Mouse (Mus musculus) monocyte, adult 5-6 weeks (primary cell): ENCODE measurements around the gene Slc2a4. TPM values are rescaled to one million over a fixed set of nuclear protein-coding genes. Genes with fewer than 3 reads are reported as not detected.

ENCODE experiments used
- ATAC-seq: fragments of 153-309, 156-312 bp; replicated peaks from 2 replicates; pipeline ENCODE4 v1.8.0; 2017; ENCODE audit warnings: mild to moderate bottlenecking; ENCODE audit not compliant: low TSS enrichment, insufficient number of reproducible peaks, severe bottlenecking, poor library complexity, low FRiP score
- total RNA-seq: library from RNA; stranded (forward); fragments of 200-1000, 200-491, 200-594 nt; gene quantifications from 3 replicates; pipeline ENCODE4 v1.2.3, GENCODE M21; 2017

Gene Slc2a4
- total RNA-seq, 1 experiment from 2014 or later = not detected

DNA sequence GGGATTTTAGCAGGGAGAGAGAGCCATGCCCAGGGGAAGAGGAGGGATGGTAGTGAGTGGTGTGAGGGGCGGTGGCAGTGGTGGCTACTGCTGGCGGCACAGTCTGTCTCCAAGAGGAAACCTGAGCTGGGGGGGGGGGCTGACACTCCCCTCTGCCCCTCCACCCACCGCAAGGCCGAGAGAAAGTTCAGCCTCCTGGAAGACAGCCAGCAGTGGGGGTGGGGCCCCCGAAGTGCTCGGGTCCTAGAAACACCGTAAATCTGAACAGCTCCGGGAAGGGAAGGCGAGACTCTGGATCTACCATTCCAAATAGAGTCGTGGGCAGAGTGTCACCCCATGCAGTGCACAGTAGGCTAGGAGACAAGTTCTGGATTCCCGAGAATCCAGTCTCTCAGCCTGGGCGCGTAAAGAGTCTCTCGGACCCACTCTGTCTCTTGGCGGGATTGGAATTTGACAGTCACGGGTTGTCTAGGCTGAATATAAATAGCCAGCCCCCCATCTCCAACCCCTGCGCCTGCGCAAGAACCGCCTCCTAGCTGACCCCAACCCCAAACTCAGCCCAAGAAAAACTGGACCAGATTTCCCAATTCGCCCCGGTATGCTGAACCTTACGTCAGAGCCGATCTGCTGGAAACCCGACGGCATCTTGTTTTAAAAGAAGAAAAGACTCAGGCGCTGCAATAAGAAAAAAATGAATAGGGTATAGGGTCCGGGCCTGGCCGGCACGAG, 487 bp downstream of the Slc2a4 start:
- ATAC-seq = no peak

DNA sequence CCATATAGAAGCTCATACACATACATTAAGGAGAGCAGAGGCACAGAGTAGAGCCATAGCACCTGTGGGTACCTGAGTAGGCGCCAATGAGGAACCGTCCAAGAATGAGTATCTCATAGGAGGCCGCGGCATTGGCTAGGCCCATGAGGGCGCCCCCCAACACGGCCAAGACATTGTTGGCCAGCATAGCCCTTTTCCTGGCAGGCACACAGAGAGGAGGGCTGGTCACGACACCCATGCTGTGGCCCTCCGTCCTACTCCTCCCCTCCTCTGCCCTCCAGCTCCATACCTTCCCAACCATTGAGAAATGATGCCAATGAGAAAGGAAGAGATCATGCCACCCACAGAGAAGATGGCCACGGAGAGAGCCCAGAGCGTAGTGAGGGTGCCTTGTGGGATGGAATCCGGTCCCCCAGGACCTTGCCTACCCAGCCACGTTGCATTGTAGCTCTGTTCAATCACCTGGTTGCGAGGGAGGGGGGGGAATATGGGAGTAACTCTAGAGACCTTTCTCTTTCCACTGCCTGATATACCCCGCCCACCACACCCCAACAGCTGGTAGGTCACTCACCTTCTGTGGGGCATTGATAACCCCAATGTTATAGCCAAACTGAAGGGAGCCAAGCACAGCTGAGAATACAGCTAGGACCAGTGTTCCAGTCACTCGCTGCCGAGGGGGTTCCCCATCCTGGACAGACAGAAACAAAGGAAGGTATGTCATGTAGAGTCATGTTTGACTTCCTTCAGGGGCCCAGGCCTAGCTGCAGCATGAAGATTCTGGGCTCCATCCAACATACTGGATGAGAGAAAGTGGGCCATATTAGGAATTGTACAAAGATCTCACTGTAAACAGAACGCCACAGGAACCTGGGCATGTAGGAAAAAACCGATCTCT, 1.7 kb downstream of the Slc2a4 start:
- ATAC-seq = no peak

DNA sequence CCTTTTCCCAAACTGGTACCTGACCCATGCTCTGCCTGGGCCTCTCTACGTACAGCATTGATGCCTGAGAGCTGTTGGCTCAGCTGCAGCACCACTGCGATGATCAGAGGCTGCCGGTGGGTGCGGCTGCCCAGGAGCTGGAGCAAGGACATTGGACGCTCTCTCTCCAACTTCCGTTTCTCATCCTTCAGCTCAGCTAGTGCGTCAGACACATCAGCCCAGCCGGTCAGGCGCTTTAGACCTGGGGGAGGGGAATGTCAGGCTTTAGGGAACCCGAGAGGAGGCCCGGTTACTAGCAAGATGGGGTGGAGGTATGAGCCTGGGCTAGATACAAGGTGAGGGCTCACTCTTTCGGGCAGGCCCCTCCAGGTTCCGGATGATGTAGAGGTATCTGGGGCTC, 2.8 kb downstream of the Slc2a4 start:
- ATAC-seq = no peak

DNA sequence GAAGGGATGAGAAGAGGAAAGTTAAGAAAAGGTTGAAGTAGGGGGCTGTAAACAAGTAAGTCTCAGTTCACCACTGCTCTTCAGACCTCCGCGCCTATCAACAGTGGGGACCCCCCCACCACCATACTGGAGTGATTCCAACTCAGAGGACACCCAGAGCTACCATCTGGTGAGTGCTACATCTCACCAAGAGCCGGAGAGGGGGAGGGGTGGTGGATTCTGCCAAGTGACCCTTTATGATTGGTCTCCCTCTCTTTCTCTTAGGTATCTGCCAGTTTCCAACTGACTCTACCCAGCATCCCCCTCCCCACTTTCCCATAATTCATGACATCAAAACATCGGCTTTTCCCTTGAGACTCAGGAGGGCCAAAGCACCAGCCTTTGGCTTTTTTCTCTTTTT, 7.0 kb downstream of the Slc2a4 start:
- ATAC-seq = no peak

DNA sequence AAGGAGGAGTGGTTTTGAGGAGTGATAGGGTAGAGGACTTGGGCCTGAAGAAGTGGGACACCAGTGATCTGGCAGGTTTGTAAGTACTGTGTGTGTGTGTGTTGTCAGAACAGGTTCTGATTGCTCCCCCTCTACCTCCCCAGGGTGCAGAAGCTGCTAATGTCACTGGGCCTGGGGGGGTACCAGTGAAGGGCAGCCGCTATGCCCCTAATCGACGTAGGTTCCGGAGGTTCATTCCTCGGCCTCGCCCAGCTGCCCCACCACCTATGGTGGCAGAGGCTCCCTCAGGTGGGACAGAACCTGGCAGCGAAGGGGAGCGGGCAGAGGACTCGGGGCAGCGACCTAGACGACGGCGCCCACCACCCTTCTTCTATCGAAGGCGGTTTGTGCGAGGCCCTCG, 8.3 kb downstream of the Slc2a4 start:
- no peak for ATAC-seq

DNA sequence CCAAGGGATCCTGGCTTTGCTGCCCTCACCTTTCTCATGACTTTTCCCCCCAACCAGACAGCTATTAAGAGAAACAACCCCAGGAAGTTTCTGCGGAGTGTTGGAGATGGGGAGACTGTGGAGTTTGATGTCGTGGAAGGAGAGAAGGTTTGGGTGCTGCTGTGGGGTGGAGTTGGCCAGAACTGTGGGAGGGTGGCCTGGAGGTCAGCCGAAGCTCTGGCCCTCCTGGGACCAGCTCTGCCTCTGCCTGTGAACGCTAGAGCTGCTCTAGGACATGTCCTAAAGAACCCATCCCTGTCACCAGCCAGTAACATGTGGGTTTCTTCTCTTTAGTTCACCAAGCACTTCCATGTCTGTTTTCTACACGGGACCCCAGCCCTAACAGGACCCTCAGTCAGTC, 8.8 kb downstream of the Slc2a4 start:
- no peak for ATAC-seq

DNA sequence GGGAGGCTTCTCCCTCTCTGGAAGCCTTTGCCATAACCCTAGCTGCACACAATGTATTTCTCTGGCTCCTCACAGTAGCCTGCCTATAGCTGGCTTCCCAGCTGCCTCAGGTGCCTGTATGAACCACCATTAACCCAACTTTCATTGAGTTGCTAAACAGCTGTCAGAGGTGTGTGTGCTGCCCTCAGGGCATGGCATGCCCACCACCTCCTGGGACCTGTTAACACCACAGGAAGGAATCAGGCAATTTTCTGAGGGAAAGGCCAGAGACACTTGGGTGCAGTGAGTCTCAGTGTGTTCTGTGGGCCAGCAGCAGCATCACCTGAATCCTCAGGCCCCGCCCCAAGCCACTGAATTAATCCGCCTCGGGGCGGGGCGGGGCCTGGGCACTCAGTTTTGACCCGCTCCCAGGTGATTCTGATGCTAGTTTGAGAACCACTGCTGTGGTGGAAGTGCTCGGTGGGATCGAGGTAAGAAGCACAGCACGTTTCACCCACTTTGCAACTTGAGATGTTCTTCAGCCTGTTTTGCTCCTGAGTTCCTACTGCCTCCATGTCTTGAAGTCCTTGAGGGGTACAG, 9.5 kb downstream of the Slc2a4 start:
- no peak for ATAC-seq

DNA sequence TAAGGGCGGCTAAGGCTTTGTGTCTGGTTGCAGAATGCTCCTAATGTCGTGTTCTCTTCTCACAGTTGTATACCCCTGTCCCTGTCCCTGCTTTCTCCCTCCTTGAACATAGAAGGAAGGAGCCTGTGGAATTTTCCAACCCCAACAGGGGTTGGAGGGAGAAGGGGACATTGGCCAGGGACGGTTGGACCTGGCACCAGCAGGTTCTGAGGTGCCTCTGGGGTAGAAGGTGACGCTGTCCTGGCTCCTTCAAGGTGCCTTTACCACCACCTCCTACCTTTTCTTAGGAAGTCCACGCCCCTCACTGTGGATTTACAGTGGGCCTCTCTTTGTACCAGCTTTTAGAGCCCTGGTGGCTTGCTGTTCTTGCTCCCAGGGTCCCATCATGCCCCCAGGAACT, 10.2 kb downstream of the Slc2a4 start:
- ATAC-seq = no peak

DNA sequence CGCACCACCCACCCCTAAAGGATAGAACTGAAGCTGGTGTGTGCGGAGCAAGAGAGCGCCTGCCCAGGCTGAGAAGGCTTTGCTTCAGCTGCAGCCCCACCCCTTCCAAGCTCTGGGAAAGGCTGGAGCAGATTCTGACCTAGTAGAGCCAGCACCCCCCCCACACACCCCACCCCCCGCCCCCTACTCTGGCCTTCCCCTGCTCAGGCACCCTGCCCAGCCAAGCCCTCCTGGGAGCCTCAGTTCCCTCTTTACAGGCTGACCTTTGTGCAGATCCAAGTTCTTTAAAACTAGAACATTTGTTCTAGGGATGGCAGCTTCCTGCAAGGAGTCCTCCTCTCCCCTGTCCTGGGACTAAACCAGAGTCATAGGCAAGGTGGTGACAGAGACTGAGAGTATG, 10.6 kb downstream of the Slc2a4 start:
- ATAC-seq = no peak

DNA sequence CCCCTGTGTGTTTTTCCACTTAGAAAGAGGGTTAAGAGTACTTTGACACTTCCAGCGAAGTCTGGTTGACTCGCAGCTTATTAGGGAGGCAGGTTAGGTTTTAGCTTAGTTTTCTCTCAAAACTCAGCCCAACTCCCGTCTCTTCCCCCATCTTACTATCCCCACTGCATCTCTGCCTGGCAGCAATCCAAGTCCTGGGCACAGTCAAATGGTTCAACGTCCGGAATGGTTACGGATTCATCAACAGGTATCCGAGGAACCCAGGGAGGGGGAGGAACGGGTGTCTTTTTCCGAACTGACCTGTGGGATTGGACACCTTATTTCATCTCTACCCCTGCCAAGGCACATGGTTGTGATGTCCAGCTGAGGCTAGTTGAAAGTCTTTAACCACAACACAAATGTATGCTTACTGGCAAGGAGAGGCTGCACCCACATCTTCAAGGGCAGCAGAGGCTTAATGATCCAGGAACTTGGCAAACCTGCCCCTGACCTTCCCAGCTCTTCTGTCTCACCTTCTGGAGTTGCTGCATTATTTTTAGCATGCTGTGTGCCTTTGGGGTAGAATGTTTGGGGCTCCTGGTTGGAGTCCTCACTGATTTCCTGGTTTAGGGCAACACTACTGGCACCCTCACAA, 11.2 kb downstream of the Slc2a4 start:
- ATAC-seq = no peak

DNA sequence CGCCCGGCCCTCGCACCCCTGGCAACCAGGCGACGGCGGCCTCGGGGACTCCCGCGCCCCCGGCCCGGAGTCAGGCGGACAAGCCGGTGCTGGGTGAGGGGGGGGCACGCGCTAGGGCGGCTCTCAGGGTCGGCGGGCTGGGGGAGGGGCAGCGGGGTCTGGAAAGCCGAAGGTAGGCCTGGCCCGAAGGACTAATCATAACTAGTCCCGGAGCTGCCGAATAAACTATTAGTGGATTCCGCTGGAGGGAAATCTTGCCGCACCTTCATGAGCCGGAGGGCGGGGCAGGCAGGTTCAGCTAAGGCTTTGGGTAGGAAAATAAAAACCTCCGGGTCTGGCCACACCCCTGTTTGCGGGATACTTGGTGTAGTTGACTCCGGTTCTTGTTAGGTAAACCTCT, 11.8 kb downstream of the Slc2a4 start:
- no peak for ATAC-seq

DNA sequence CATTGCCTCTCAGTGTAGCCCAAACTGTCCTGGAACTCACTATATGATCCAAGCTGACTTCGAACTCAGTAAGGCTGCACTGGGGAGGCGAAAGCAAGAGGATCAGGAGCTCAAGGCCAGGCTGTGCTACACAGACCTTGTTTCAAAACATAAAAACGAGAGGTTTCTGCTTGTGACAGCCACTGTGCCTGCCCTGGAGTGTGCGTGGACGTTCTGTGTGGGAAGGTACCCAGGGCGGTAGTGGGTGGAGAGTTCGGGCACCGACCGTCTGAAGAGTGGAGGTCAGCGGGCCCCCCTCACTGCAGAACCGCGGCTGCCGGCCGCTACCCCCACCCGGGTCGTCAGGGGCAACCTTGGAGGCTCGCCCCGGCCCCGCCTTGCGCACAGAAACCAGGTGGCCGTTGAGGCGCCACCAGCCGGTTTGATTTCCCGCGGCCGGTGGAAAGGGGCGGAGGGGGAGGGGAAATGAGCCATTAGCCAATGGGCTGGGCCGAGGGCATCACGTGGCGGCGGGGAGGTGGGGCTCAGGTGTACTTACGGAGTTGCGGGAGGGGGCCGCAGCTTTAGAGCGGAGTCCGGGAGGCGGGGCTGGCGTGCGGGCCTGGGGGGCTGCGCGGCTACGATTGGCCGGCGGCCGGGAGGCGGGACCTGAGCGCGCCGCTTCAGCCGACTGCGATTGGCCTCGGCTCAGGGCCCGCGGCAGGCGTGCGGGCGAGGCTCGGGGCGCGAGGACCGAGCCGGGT, 12.7 kb downstream of the Slc2a4 start, which contains the start of gene Ybx2:
Gene Ybx2 (plus strand): TSS at position 660 of the 743 bp plus-strand sequence.
- ATAC-seq = 0 out of 2 replicates have a peak, but pooled peaks have one; percentile 32

DNA sequence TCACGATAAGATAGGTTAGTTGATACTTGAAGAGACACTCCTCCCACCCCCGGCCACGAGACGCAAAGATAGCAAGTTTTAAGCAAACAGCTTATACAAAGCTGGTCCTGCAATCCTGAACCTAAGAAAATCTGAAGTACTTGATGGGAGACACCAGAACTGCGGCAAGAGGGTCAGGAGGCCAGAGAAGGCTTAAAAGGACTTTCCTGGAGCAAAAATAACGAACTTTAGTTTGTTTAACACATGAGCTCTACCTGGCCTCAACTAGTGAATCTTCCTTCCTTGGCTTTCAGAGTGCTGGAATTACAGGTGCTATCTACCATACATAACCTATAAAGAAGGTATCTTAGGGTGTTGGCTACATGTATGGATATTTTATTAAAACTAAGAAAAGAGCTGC, 13.3 kb downstream of the Slc2a4 start:
- no peak for ATAC-seq

DNA sequence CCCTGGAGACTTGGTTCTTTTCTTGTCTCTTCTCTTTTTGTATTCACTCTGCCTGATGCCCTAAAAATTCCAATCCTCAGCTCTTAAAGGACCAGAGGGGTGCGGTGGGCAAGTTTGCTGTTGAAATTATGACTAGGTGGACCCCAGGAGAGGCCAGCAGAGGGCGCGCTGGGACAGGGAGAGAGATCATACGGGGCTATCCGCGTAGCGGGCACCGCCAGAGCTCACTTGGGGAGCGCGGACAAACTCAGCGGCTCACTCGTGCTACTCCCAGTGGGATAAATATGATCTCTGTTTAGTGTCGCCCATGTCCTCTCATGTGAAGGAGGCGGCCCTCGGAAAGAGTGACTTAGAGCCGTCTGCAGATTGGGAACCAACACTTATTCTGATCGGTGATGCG, 13.8 kb downstream of the Slc2a4 start:
- ATAC-seq = peak; percentile 58

DNA sequence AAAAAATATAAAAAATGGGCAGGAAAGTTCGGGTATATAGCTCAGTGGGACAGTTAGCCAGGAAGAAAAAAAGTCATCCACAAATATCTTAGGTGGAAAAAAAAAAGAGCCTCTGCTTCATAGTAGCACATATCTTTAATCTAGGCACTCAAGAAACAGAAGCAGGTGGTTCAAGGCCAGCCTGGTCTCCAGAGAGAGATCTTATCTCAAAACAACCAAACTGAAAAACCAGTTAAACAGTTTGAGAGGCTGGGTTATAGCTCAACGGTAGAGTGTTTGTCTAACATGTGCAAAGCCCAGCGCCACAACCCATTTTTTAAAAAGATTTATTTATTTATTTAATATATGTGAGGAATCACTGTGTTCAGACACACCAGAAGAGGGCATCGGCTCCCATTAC, 14.9 kb downstream of the Slc2a4 start:
- no peak for ATAC-seq

DNA sequence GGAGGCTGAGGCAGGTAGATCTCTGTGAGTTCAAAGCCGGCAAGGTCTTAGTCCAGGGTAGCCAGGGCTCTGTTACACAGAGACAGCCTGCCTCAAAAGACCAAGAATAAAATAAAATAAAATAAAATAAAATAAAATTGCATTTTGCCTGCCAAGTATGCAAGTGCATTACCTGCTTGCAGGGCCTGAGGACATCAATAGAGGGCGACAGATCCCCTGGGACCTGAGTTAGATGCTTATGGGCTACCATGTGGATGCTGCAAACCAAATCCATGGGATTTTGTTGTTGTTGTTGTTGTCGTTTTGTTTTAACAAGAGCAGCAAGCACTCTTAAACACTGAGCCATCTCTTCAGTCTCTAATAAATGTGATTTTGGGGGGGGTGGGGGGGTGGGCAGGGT, 15.7 kb downstream of the Slc2a4 start:
- no peak for ATAC-seq

DNA sequence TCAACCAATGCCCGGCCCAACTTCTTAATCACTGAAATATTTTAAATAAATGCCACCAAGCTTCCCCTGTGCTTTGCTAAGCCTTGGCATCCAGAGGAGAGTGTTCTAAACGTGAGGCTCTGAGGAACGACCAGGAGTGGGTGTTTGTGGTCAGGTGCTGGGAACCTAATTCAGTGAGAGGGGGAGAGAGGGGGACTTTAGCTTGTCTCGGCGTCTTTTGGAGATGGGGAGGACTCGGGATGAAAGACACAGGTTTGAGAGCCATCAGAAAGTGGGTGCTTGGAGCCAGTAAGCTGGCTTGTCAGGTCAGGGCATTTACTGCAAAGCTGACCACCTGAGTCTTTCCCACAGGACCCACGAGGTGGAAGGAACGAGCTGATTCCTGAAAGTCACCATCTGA, 16.2 kb downstream of the Slc2a4 start:
- ATAC-seq = no peak

DNA sequence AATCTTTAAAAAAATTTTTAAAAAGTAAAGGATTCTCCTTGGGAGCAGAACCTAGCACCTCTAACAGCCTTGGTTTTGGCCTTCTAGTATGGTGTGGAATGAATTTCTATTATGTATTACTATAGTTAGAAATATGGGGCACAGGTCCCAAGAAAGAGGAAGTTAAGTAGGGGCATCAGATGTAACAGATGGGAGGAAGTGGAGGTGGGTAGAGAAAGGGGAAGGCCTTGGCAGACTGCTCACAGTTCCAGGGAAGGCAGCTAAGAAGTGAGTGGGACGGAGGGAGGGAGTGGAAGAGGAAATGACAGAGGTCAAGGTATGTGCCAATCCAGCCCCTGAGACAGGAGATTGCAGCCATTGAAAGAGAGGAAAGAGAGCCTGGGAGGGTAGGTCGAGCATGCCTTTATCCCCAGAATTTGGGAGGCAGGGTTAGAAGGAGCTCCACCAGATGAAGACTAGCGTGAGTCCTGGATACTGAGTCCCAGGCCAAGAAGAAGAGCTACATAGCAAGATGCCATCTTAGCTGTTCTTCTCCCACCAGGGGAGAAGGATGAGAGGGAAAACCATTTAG, 16.9 kb downstream of the Slc2a4 start:
- peak; percentile 93 for ATAC-seq
